Mouse (Mus musculus): ENCODE data around the gene Ston2.

- no peak for TF ChIP-seq GATA1 (IDR thresholded peaks at IDR 0.05; ENCODE audit: low read length)
- no peak for TF ChIP-seq TAL1 (IDR thresholded peaks at IDR 0.05; ENCODE audit: low read length)
Measured at GRCm38 (mm10) chr12:91789801-91790200, 1.6 kb upstream of the Ston2 start.
